Mouse (Mus musculus) regulatory T cell (primary cell): ENCODE measurements around the gene Zfp493.

Experiments
- in situ Hi-C: fragments of 300-600 bp; cut with MboI, MseI; formaldehyde crosslinking; loops from one replicate; pipeline ENCODE4 v1.15.1; 2025; ENCODE audit warnings: high pct_unique_total_duplicates

Zfp493 gene

GRCm38 (mm10) chr13:67779265-67780221 is at the start of gene Zfp493:
Zfp493 (plus strand) TSS chr13:67779693.
- in situ Hi-C loops: no loop called here

- in situ Hi-C loops: loop anchor here (5.0 kb wide), 1 partner anchor 127 kb away; the partner anchor contains the start of gene Zfp729b
Observed at GRCm38 (mm10) chr13:67734391-67734790, 45.1 kb upstream of the Zfp493 start.

GRCm38 (mm10) chr13:67742941-67743340 is 36.6 kb upstream of the Zfp493 start:
- in situ Hi-C loops: no loop called here

DNA sequence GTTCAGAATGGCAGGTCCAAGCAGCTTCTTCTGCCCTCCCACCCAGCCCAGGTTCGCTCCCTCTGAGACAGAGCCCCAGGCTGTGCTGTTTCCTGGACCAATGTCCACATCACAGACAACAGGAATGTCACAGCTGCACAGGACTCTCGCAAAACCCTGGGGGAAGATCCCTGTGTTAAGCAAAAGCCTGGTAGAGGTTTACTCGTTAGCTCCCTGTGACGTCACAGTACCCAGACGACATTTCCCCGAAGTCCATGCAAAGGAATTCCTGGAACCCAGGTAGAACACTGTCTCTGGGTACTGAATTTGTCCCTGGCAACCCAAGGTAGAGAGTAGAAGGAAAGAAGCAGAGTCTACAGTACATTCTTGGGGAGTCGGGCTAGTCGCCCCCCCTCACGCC is 35.6 kb upstream of the Zfp493 start:
- in situ Hi-C loops: no loop called here

DNA sequence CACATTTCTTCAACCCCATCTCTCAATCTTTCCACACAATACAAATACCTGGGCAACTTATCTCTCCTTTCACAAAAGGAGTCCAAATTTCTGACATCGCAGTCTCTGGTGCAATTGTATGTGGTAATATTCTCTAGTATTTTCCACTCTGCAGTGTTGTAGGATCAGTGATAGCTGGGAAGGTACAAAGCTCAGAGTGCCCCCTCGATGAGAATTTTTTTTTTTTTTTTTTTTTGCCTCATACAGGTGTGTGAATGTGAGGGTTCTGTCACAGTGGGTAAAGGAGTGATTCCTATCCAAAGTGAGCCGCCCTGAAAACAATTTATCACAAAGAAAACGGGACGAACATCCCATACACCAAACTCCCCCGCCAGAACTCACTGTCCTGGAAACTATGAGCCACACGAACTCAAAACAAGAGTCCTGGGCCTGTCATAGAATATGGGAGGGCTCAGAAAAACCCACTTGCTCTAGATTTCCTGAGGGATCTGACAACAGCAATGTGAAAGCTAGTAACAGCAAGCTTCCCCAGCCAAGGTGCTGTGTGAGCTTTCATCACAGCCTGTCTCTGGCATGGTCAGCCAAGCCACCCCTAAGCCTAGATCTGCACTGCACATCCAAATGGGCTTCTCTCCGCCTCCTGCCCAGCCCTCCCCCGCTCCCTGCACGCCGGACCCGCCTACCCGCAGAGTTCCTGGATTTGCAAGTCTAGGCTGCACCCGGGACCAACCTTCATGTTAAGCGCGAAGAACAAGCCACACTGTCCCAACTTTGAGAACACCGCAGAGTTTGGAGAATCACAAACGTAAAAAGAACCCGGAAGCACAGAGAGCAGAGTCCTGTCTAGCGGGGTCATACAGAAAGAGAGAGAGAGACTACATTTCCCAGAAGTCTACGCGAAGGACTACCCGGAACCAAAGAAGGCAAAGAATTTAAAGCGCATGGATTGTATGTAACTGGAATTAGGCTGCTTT is 24.9 kb upstream of the Zfp493 start, which contains the start of gene Zfp85:
TSS of gene Zfp85 (minus strand) at position 896 of the 974 bp plus-strand sequence.
- in situ Hi-C loops: loop anchor here (10.0 kb wide), 1 partner anchor 60 kb away; the partner anchor contains the start of gene Zfp273

DNA sequence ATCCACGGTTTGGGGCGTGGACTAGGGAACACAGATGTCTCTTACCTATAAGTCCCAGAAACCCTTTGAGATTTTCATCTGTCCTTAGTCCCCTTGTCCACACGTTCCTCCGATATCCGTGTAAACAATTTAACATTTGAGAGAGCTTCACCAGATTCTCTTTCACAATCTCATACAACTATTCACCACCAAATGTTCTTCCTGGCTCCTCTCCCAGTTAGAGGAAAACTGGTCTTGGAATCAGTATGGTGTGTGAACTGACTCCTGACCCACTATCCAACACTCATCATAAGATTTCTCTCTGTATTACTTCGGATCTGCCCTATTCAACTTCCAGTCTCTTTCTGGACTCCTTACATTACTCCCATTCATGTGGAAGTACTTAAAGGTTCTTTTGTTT is 23.7 kb upstream of the Zfp493 start:
- in situ Hi-C loops: loop anchor here (10.0 kb wide), 1 partner anchor 59 kb away; the partner anchor contains the start of gene Zfp273

- in situ Hi-C loops: loop anchor here (10.0 kb wide), 1 partner anchor 55 kb away; the partner anchor contains the start of gene Zfp273
Observed at GRCm38 (mm10) chr13:67759966-67760365, 19.5 kb upstream of the Zfp493 start.

- in situ Hi-C loops: no loop called here
Observed at GRCm38 (mm10) chr13:67763031-67763768, 16.3 kb upstream of the Zfp493 start.

DNA sequence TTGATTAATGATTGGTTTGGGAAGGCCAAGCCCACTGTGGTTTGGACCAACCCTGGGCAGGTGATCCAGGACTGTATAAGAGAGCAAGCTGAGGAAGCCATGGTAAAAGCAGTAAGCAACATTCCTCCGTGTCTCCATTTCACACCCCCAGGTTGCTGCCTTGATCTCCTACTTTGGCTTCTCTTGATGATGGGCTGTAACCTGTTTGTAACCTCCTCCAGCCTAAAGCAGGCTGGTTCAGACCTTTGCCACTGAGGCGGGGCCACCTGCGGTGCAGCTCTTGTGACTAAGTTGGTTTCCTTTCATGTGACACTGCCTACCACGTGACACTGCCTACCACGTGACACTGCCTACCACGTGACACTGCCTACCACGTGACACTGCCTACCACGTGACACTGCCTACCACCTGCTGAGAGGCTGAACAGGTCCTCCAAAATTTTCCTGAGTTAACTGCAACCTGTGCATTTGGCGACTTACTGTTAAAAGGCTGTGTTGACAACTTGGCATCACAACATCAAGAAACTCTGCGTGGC is 12.5 kb downstream of the Zfp493 start:
- in situ Hi-C loops: loop anchor here (10.0 kb wide), 1 partner anchor 157 kb away; the partner anchor contains the start of genes Gm49345 and Zfp729a

DNA sequence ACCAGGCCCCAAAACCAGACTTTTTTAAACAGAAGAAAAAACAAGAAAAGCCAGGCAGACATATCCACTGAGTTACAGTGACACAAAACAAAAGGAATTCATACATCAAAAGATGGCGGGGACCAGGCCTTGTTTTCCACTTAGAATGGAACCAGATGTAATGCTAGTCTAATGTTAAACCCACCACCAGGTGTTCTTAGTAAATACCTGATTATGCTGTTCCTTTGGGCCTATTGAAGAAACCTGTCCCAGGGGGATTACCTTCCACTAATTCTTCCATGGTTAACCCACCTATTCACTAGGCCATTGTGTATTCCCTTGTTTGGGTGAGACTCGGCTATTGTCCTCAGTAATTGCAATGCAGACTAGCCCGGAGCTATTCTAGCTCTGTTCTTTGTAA is 19.1 kb downstream of the Zfp493 start:
- in situ Hi-C loops: loop anchor here (10.0 kb wide), 1 partner anchor 164 kb away; the partner anchor contains the start of genes Gm49345 and Zfp729a

- in situ Hi-C loops: loop anchor here (10.0 kb wide), 1 partner anchor 164 kb away; the partner anchor contains the start of genes Gm49345 and Zfp729a
Observed at GRCm38 (mm10) chr13:67799151-67799550, 19.7 kb downstream of the Zfp493 start.

DNA sequence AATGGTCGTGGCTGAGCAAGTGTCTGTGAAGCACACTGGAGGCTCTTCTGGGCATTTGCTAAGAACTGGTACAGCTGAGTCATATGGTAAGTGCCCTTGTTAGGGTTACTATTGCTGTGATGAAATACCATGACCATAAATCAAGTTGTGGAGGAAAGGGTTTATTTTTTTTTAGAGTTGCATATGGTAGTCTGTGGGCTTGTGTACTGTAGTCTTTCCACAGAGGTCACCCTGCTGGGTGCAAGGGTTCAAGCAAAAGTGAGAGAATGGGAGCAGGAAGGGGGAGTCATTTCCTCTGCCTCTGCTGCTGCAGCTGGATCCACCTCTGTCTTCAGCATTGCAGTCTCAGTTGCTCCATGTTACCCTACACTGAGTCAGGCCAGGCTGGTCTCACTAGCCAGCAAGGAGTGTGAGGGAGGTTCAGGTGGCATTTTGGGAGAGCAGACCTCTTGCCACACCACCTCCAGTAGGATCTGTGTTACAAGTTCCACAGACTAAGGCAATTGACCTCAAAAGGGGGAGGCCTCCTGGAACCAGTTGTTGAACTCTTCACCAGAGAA is 32.2 kb downstream of the Zfp493 start:
- in situ Hi-C loops: loop anchor here (5.0 to 10.0 kb wide), 2 partner anchors 57 to 84 kb away; partner anchors contain the start of genes Zfp65 and Zfp85

DNA sequence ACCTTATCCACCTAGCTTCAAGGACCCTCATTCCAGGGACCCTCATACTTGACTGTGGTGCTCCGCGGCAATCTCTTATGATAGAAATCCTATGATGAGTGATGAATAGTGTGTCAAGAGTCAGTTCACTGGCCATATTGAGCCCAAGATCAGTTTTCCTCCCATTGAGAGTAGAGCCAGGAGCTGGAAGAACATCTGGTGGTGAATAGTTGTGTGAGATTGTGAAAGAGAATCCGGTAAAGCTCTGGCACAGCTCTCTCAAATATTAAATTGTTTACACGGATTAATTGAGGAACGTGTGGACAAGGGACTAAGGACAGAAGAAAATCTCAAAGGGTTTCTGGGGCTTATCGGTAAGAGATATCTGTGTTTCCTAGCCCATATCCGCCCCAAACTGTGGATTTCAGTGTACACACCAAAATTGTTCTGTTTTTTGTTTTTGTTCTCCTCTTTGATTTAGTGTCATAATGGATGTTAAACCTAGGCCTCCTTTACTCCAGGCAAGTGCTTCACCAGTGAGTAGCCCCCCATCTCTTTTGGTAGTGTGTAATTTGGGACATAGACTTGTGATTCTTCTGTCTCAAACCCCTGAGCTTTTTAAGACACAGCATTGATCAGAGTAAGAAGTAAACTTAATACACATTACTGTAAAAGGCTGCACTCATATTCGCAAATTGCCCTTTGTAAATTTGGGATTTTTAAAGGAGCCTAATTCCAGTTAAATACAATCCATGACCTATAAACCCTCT is 33.6 kb downstream of the Zfp493 start:
- in situ Hi-C loops: loop anchor here (5.0 to 10.0 kb wide), 2 partner anchors 58 to 86 kb away; partner anchors contain the start of genes Zfp65 and Zfp85

- in situ Hi-C loops: loop anchor here (5.0 to 10.0 kb wide), 2 partner anchors 59 to 87 kb away; partner anchors contain the start of genes Zfp65 and Zfp85
Observed at GRCm38 (mm10) chr13:67813710-67814660, 34.5 kb downstream of the Zfp493 start, which contains the start of gene Zfp273. Zfp273 (plus strand) TSS chr13:67813740.

DNA sequence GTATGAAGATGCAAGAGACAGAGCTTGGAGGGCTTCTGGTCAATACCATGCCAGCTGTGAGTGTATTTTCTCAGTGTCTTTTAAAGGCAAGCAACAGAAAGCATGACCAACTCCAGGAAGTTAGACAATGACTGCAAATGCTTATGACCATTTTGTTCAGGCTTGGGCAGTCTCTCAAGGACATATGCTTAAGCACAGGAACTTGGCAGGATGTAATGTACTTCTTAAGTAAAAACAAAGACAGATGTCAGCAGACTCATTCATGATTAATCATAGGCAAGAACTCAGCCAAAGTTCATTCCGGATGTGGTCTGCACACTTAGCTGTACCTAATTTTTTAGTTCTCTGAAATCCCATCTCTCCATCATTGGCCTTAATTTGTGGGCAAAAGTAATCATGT is 39.1 kb downstream of the Zfp493 start:
- in situ Hi-C loops: loop anchor here (10.0 kb wide), 1 partner anchor 64 kb away; the partner anchor contains the start of gene Zfp85

GRCm38 (mm10) chr13:67830911-67831336 is 51.4 kb downstream of the Zfp493 start, which contains the start of gene Gm10037:
Gm10037 (plus strand) TSS chr13:67831106.
- in situ Hi-C loops: loop anchor here (10.0 kb wide), 1 partner anchor 464 kb away; no protein-coding TSS in a partner anchor

DNA sequence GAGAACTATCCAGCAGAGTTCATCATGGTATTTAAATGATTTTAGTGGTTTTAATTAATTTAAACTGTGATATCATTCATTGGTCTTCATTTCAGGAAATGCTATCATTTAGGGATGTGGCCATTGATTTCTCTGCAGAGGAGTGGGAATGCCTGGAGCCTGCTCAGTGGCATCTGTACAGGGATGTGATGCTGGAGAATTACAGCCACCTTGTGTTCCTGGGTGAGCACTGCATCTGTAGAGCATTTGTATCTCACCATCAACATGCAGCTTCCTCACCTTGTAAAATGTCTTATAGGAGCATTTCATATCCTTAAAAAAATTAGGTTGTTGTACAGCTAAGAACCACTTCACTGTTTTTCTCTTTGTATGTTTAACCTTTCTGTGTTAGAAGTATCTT is 53.6 kb downstream of the Zfp493 start:
- in situ Hi-C loops: loop anchor here (10.0 kb wide), 1 partner anchor 462 kb away; no protein-coding TSS in a partner anchor
